Mouse (Mus musculus): Measurements from ENCODE around the gene Cd6.
A peak's percentile ranks its signal among the peaks of the same experiment; 100 is the strongest.

Gene Cd6

DNA sequence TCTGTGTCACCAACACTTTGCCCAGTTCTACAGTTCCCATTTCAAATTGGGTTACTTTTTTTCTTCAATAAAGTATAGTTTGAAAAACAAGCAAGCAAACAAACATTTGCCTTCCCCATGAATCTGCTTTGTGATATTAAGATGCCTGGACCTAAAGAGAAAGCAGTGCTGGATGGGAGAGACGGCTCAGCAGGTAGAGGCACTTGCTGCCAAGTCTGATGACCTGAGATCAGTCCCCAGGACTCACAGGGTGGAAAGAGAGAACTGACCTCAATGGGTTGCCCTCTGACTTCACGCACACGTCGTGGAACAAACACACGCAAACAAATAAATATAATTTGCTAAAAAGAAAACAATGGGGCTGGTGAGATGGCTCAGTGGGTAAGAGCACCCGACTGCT, 28.0 kb downstream of the Cd6 start:
- DNase-seq (ENCODE audit: low spot score in 2 of 2) = no peak

DNA sequence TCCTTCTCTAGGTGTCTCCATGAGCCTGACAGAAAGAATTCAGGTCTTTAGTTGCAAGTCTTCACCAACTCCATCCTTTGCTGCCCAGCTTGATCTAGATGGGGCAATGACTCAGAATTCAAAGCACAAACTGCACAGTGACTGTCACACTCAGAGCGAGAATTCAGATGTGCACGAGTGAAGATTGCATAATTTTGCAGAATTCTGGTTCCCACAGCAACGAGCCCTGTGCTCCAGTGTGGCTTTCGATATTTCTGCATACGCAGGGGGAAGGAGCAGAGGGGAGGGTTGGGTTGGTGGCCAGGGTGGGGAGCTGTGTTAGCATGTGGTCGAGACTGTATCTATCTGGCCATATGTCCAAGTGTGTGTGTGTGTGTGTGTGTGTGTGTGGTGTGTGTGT, 28.8 kb downstream of the Cd6 start:
- peak; percentile 57 to 76 for DNase-seq (ENCODE audit: low spot score in 2 of 2)

DNA sequence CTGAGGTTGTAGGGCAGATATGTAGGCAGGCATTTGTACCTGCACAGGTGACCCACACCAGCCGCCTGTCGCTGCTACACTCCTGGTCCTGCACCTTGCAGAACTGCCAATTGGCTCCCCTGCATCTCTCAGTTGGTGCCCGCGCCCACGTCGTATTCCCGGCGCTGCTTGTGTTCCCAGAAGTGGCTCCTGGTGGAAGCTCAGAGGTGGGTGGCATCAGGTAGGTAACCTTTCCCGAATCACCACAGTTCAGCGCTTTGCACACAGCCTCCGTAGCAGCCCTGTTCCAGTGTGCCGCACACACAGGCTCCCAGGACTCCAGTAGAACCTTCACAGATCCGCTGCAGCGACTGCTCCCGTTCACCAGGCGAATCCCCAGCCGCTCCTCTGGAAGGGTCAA, 30.7 kb downstream of the Cd6 start:
- DNase-seq (ENCODE audit: low spot score in 2 of 2) = no peak

DNA sequence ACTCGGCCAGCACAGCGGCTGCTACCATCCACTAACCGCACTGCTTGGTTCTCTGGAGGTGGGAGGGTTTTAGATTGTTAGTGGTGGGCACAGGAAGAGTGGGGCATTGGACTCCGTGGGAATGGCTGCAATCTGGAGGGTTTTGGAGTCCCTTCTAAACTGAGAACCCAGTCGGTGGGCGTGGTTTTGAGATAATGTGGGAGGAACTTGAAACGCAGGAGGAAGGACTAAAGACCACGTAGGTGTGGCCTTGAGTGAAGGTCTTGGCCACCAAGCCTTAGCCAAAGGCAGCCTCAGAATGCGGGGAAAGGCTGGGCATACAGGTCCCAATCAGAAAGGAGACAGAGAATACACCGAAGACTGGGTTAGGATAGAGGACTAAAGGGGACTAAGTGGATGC, 31.3 kb downstream of the Cd6 start:
- no peak for DNase-seq (ENCODE audit: low spot score in 2 of 2)

DNA sequence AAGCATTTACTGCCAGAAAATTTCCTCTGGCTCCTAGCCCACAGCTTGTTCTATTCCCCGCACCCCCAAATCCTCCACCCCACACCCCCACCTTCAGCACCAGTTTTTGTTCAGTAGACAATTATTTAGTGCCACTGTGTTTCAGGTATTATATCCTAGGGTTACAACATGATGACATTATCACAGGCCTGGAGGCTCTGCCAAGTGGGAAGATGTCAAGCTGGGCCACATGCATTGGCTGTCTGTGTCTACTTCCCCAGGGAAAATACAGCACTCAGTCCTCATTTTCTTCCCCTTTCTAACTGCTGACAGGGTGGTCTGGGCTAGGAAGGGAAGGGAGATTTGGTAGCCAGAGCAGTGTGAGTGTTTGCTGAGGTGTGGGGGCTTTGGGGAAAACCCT, 34.9 kb downstream of the Cd6 start:
- DNase-seq (ENCODE audit: low spot score in 2 of 2) = no peak

DNA sequence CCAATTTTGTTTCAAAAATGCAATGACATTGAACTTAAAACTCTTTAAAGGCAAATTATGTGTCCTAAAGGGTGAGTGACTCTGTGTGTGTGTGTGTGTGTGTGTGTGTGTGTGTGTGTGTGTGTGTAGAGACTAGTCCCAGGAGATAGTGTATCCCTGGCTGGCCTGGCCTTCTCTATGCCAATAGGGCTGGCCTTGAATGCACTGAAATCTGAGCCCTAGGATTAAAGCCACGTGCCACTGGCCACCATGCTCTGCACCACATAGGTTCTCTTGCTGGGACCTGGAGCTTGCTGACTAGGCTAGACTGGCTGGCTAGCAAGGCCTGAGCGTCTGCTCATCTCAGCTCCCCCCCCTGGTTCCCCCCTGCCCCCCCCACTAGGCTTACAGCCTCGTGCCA, 36.8 kb downstream of the Cd6 start:
- DNase-seq (ENCODE audit: low spot score in 2 of 2) = no peak

DNA sequence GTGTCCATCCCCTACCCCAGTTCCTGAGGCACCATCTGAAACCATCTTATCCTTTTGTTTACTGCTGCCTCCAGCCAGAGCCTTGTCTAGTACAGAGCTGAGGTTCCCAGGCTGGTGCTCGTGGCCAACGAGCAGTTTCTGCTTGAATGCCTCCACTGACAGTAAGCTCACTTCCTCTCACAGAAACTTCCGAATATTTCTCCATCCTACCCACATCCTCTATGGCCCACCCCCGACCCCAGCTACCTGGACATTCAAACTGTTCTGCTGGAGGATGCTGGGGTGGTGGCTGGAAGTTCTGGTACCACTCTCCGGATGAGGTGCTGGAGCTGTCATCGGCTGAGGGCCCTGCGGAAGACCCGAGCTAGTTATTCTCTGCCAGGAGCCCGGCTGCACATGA, 39.5 kb downstream of the Cd6 start:
- no peak for DNase-seq (ENCODE audit: low spot score in 2 of 2)

DNA sequence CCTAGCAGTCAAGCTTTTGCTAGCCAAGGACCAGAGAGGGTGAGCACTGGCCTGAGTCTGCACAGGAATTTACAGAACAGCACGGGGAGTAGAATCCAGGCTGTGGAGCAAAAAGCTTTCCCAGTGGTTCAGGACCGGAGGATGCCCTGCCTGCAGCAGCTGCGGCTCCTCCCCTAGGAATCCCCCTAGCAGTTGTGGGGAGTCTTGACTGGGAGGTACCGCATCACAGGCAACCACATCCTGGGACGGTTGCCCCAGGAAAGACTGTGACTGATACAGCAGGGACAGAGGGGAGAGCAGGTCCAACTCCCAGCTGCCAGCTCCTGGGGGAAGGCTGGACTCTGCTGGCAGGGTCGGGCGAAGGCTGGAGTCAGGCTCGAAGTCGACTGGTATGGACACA, 41.6 kb downstream of the Cd6 start:
- no peak for DNase-seq (ENCODE audit: low spot score in 2 of 2)

DNA sequence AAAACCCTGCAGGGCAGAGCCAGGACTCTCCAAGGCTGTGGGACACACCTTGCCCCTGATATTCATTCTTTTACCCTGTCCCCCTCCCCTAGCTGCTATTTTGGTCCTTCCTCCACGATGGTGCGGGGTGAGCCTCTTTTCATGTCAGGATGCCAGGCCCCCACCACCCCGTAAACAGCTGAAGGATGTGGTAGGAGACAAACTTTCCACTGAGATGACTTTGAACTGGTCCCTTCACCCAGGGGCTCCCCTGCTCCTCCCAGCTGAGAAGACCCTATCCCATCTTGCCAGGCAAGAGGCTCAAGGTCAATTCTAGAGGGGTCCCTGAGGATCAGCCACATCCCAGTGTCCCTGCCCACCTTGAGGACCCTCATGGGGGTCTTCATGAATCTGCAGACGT, 42.5 kb downstream of the Cd6 start:
- no peak for DNase-seq (ENCODE audit: low spot score in 2 of 2)

DNA sequence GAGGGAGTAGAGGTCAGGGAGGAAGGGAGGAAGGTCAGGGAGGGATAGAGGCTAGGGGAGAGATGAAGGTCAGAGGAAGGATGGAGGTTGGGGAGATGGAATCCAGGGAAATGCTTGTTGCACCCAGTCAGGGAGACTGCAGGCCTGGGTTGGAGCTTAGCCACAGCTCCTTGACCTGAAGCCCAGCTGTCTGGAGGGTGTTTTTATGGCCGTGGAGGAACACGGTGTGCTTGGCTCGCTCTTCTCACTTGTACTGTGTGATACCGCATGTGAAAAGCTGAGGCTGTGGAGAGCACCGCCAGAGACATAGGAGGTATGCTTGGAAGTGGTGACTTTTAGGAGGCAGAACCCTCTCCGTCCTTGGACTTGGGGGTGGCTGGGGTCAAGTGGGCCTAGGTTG, 43.1 kb downstream of the Cd6 start:
- DNase-seq (ENCODE audit: low spot score in 2 of 2) = no peak

DNA sequence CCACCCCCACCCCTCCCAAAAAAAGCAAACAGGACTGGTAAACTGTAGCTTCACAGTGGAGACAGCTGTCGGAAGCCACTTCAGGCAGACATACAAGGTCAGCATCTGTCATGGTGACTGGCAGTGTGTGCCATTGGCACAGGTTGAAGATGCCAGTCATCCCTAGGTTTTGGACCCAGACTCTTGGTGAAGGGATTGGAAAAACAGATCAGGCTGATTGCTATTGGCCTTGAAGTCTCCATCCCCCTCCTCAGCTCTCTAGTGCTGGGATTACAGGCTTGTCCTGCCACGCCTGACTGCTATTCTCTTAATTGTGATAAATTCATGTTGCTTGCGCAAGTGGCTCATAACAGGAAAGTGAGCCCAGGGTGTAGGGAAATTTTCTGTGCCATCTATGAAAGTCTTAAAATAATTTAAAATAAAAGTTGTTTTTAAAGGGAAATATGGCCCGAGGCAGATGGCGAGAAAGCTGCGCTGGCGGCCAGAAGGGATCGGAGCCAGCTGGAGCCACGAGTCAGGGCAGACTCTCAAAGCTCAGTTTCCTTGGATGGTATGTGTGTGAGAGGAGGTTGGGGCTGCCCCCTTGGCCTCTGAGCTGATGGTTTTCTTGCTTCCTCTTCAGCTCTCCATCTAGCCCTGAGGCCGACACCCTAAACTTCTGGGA, 44.9 kb downstream of the Cd6 start:
- DNase-seq (ENCODE audit: low spot score in 2 of 2) = peak in 1 of 2 experiments; percentile 59

DNA sequence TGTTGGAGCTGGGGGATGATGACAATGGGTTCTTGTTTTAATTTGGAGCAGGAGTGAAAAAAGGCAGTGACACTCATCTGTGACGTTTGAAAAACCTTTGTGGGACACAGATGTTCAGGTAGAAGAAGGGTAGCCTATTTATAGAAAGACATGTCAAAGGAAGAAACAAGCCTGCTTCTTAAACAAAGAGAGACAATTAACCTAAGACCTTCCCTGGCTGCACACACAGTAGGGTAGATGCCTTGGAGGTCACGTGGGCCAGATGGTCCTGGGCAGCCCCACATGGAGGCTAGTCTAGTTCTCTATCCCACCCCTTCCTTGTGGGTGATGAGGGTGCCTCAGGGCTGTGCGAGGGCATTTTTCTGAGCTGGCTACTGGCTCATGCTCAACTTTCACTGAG, 45.8 kb downstream of the Cd6 start:
- DNase-seq (ENCODE audit: low spot score in 2 of 2) = no peak

DNA sequence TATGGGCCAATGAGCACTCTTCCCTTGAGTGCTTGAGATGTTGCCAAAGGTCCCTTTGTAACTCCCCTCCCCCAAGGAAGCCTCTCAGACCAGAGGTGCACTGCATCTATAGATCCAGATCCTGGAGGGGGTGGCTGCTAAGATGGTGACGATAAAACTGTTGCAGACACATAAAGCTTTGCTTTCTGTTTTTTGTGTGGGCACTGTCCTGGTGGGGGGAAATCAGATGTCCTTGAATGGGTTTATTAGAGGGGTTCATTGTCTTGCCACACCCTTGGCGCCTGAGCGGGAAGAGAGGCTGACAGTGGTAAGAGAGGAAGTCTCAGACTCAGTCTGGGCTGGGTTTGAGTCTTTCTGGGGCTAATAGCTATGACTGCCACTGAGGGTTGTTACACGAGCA, 46.7 kb downstream of the Cd6 start:
- no peak for DNase-seq (ENCODE audit: low spot score in 2 of 2)

DNA sequence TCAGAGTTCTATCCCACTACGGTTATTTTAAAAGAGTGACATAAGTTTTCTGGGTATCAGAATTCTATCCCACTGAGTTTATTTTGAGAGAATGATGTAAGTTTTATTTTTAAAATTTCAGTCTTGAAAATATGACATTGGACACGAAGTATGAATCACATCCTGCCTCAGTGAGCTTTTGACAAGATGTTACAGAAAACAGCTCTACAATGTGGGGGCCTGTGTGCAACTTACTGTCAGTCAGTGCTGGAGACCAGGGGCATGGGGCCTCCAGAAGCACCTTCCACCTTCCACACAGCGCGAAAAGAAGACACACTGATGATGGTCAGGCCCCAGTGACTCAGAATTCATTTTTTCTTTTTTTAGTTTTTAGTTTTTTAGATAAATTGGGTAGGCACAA, 48.2 kb downstream of the Cd6 start:
- peak in 1 of 2 experiments; percentile 49 for DNase-seq (ENCODE audit: low spot score in 2 of 2)

DNA sequence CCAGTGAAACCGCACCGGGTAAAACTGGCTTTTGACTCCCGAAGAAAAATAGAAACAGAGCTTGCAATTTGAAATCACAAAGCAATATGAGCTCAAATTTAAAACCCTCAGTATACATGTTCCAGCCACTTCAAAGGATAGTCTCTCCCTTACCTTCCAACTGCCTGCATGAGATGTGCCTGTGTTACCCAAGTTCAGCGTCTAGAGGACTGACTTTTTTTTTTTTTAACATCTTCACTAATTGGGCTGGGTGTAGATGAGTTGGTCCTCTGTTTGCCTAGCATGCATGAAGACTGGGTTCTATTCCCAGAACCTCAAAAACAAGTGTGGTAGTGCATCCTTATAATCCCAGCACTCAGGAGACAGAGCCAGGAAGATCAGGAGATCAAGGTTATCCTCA, 53.0 kb downstream of the Cd6 start:
- DNase-seq (ENCODE audit: low spot score in 2 of 2) = no peak

DNA sequence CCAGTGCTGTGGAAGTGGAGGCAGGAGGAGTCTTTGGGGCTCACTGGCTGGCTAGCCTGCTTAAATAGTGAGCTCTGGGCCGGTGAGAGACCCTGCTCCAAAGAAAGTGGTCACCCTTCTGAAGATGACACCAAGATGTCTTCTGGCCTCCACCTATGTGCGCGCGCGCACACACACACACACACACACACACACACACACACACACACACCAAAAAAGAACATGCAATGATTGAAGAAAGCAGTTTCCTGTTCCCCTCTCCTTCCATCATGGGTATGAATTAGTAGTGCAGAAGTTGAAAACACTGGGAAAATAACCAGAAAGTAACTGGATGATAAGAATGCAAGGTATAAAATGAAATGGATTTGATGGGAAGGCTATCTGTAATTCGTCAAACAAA, 55.7 kb downstream of the Cd6 start:
- no peak for DNase-seq (ENCODE audit: low spot score in 2 of 2)

DNA sequence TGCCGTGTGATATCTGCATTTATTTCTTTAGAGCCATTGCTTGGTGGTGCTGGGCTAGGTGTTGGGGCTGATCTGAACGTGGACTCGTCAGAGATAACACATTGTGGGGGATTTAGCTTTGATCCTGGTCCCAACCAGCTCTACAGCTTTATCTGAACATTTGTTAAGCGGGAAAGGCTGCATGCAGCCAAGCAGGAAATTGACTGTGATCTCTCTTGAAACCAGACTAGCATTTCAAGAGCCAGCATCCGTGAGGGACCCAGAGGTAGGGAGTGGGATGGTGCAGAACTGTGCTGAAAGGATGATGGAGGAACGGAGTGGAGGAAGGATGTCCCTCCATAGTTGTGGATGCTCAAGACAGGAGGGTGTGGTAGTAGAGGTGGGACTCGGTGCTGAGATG, 56.5 kb downstream of the Cd6 start:
- no peak for DNase-seq (ENCODE audit: low spot score in 2 of 2)

DNA sequence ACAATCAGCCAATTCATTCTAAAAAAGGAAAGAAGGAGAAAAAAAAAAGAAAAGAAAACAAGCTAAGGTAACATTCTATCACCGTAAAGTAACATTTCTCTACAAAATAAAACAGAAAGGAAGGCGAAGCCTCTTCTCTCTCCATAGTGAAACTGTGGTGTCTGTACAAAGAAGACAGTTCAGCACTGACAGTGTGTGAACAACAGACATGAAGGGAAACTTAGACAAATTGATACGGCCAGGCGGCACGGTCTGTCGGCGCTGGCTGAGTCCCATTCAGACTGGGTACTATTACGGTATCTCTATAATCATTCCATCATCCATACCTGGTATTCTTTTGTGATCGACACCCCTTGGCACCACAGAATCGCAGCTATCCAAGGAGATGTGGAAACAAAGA, 57.0 kb downstream of the Cd6 start:
- no peak for DNase-seq (ENCODE audit: low spot score in 2 of 2)

DNA sequence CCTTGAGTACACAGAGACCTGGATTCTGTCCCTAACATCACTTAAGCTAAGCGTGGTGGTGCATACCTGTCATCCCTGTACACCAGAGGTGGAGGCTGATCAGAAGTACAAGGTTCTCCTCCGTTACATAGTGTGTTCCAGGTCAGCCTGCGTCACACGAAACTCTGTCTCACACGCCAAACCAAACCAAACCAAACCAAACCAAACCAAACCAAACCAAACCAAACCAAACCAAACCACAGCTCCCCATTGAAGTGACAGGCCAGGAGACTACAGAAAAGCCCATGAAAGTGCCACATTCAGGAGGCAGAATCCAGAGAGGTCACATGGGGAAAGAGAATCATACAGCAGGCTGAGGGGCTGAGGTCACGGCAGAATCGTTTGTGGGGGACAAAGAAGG, 57.9 kb downstream of the Cd6 start:
- no peak for DNase-seq (ENCODE audit: low spot score in 2 of 2)

DNA sequence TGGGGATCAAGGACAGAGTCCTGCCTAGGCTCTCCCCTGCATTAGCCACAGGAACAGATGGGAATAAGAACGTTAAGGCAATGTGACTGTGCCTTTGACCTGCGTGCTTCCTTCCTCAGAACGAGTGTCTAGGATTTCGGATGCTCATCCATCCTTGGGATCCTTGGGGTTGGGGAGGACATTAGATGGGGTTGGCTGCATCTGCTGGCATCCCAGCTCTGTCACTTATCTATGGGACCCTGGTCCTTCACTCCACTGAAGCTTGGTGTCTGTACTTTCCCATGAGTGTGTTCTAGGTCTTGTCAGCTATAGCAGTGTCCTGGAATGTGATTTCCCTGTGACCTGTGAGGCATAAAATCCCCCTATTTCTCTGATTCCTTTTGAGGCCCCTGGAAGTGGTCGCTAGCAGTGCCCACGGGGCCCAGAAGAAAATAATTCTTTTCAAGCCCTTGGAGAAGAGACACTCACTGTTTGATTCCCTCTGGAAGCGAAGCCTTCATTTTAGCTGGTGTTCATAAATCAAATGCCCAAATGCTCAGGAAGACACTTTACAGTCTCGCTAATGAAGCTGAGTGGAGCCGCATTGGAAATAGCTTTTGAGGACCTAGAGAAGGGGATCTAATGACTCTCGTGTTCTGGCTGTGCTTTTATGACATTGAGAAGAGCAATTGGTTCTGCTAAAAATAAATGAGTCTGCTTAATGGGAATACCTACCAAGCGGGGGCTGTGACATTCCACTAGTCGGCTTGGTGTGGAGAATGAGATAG, 60.2 kb downstream of the Cd6 start:
- DNase-seq (ENCODE audit: low spot score in 2 of 2) = no peak

DNA sequence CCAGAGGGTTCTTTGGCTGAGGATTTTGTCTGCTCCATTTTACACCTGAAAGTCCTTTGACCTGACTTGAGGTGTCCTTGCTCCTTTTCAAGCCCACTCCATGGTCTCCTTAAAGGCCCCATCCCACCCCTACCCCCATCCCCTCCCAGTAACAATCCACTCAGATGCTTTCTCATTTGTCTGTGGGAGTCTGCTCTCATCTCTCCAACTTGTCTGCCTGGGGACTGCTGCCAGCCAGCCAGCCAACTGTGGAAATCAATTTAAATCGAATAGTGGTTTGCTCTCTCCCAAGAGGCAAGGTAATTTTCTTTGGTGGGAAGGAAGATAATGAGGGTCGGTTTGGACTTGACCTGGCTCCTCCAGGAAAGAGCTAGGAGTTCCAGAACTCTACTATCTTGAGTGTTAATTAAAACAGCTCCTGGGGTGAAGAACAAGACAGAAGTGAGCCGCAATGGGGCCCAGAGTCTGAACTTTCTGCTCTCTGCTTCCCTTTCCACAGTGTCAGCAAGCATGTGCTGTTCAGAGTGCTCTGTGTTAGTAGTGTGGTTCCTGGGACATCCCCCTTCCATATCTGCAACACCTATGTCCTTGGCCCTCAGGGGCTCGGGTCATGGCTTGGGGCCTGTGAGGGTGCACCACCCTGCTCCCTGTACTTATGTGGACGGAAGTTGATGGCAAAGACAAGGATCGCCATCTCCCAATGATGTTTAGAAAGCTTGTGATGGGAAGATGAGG, 61.0 kb downstream of the Cd6 start:
- no peak for DNase-seq (ENCODE audit: low spot score in 2 of 2)

DNA sequence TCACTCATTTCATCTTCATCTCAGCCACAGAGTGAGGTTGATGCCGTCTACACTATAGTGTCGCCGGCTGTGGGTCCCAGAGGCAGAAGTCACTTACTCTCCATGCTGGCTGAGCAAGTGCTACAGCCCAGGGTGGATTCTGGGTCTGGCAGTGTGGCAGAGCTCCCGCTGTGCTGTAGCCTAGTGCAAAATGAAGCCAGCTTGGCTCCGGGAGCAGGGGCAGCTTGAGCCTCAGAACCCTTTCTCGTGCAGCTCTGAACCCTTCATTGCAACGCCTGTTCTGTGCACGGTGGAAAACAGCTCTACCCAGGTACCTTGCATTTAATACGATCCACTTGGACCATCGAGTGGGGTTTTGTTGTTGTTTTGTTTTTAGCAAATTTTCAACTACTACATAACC, 62.2 kb downstream of the Cd6 start:
- DNase-seq (ENCODE audit: low spot score in 2 of 2) = no peak

DNA sequence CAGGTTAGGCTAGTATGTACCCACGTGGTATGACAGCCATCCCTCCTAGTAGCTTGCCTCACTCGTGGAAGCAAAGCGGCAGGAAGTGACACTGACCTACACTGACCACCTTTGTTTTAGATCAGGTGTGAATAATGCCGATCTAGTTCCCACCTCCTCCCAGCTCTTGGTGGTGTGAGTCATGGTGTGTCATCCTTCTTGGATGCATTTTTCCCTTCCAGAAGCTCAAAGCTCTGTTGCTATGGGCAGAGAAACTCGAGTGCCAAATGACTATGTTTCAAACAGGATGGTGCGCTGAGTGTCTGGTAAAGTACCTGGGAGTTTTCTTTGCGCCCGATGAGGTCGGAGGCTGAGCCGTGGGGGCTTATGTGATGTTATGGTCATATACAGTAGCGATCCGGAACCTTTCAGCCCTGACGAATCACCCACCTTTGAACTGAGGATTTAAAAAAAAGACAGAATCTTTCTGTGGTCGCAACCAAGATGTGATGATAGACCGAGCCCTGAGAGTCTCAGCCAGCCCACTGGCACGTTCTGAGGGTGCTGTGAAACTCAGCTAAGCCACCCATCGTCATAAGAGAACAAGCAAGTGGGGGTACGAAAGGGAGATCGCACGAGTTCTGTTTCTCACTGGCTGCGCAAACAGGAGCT, 66.4 kb downstream of the Cd6 start:
- DNase-seq (ENCODE audit: low spot score in 2 of 2) = peak in 1 of 2 experiments; percentile 42

All from left cerebral cortex, adult 9 months (tissue).